Mouse (Mus musculus): Measurements from ENCODE around the gene Plxna4. TPM values are rescaled to one million over a fixed set of nuclear protein-coding genes. Genes with fewer than 3 reads are reported as not detected.

The Plxna4 gene
- polyA plus RNA-seq, 1 experiment, result 1.5 TPM

GRCm38 (mm10) chr6:32255191-32255590 is 332.8 kb downstream of the Plxna4 start:
- no peak for DNase-seq (ENCODE audit: low read depth)

GRCm38 (mm10) chr6:32252168-32252567 is 335.8 kb downstream of the Plxna4 start:
- DNase-seq (ENCODE audit: low read depth), result no peak

- DNase-seq (ENCODE audit: low read depth), result no peak
These were observed 336.3 kb downstream of the Plxna4 start for GRCm38 (mm10) chr6:32251674-32252073.

- DNase-seq (ENCODE audit: low read depth), result no peak
These were observed 342.0 kb downstream of the Plxna4 start for GRCm38 (mm10) chr6:32246036-32246435.

- no peak for DNase-seq (ENCODE audit: low read depth)
These were observed 345.0 kb downstream of the Plxna4 start for GRCm38 (mm10) chr6:32243040-32243439.

- DNase-seq (ENCODE audit: low read depth), result no peak
These were observed 356.6 kb downstream of the Plxna4 start for GRCm38 (mm10) chr6:32231383-32231782.

- DNase-seq (ENCODE audit: low read depth), result no peak
These were observed 361.4 kb downstream of the Plxna4 start for GRCm38 (mm10) chr6:32226636-32227035.

GRCm38 (mm10) chr6:32224007-32224703 is 363.8 kb downstream of the Plxna4 start:
- DNase-seq (ENCODE audit: low read depth), result no peak

GRCm38 (mm10) chr6:32220765-32221164 is 367.2 kb downstream of the Plxna4 start:
- DNase-seq (ENCODE audit: low read depth), result no peak

GRCm38 (mm10) chr6:32218544-32218943 is 369.4 kb downstream of the Plxna4 start:
- no peak for DNase-seq (ENCODE audit: low read depth)

- no peak for DNase-seq (ENCODE audit: low read depth)
These were observed 375.6 kb downstream of the Plxna4 start for GRCm38 (mm10) chr6:32212439-32212838.

GRCm38 (mm10) chr6:32210139-32210538 is 377.9 kb downstream of the Plxna4 start:
- no peak for DNase-seq (ENCODE audit: low read depth)

- no peak for DNase-seq (ENCODE audit: low read depth)
These were observed 379.0 kb downstream of the Plxna4 start for GRCm38 (mm10) chr6:32208951-32209350.

GRCm38 (mm10) chr6:32204253-32204652 is 383.7 kb downstream of the Plxna4 start:
- no peak for DNase-seq (ENCODE audit: low read depth)

GRCm38 (mm10) chr6:32203389-32203788 is 384.6 kb downstream of the Plxna4 start:
- no peak for DNase-seq (ENCODE audit: low read depth)

GRCm38 (mm10) chr6:32202664-32203192 is 385.3 kb downstream of the Plxna4 start:
- no peak for DNase-seq (ENCODE audit: low read depth)

- DNase-seq (ENCODE audit: low read depth), result no peak
These were observed 386.5 kb downstream of the Plxna4 start for GRCm38 (mm10) chr6:32201506-32201905.

GRCm38 (mm10) chr6:32199616-32200015 is 388.4 kb downstream of the Plxna4 start:
- DNase-seq (ENCODE audit: low read depth), result no peak

GRCm38 (mm10) chr6:32196913-32197312 is 391.1 kb downstream of the Plxna4 start:
- DNase-seq (ENCODE audit: low read depth), result no peak

- no peak for DNase-seq (ENCODE audit: low read depth)
These were observed 394.9 kb downstream of the Plxna4 start for GRCm38 (mm10) chr6:32193046-32193445.

GRCm38 (mm10) chr6:32184402-32184985 is 403.5 kb downstream of the Plxna4 start:
- DNase-seq (ENCODE audit: low read depth), result no peak

- DNase-seq (ENCODE audit: low read depth), result no peak
These were observed 404.3 kb downstream of the Plxna4 start for GRCm38 (mm10) chr6:32183651-32184185.

- no peak for DNase-seq (ENCODE audit: low read depth)
These were observed 408.0 kb downstream of the Plxna4 start for GRCm38 (mm10) chr6:32180012-32180358.
